Mouse (Mus musculus) G1E (cell line): Measurements from ENCODE around the gene Tmem266. TPM values are rescaled to one million over a fixed set of nuclear protein-coding genes. Genes with fewer than 3 reads are reported as not detected.

ENCODE experiments used
- ATAC-seq: 2 replicates; pipeline ENCODE4 v1.8.0; 2016; ENCODE audit warnings: mild to moderate bottlenecking; ENCODE audit not compliant: insufficient number of reproducible peaks, poor library complexity, low FRiP score, severe bottlenecking; ENCODE audit errors: extremely low read depth
- DNase-seq: peaks from one replicate; pipeline ENCODE4 v3.0.0; 2012; ENCODE audit warnings: low spot score
- H3K27me3 ChIP-seq: 2 replicates; pipeline ENCODE4 v1.6.1; 2012; ENCODE audit warnings: mild to moderate bottlenecking, low read length, inconsistent platforms; ENCODE audit not compliant: insufficient read depth
- H3K36me3 ChIP-seq: replicated peaks from 2 replicates; pipeline ENCODE3; 2012; ENCODE audit warnings: mild to moderate bottlenecking, inconsistent platforms
- H3K4me1 ChIP-seq: 2 replicates; pipeline ENCODE4 v1.6.1; 2012; ENCODE audit warnings: low read depth, low read length, inconsistent platforms, mixed read lengths; ENCODE audit not compliant: insufficient read depth
- H3K4me3 ChIP-seq: 2 replicates; pipeline ENCODE4 v1.5.1; 2012; ENCODE audit warnings: low read depth, mild to moderate bottlenecking, inconsistent platforms, low read length, moderate library complexity, mixed read lengths
- H3K9me3 ChIP-seq: replicated peaks from 2 replicates; pipeline ENCODE4 v1.6.1; 2012; ENCODE audit warnings: inconsistent platforms
- CTCF ChIP-seq: IDR thresholded peaks from 2 replicates; pipeline ENCODE4 v1.5.1; 2012; ENCODE audit warnings: low read depth, low read length, inconsistent platforms, mixed read lengths
- GATA1 ChIP-seq: IDR thresholded peaks from 2 replicates; pipeline ENCODE4 v1.6.1; 2012; ENCODE audit warnings: borderline replicate concordance, low read length, inconsistent platforms, mixed read lengths
- GATA2 ChIP-seq: IDR thresholded peaks from 2 replicates; pipeline ENCODE4 v1.6.1; 2012; ENCODE audit warnings: low read depth, low read length, inconsistent platforms, borderline replicate concordance
- POLR2AphosphoS5 ChIP-seq: IDR thresholded peaks from 2 replicates; pipeline ENCODE4 v1.6.1; 2012; ENCODE audit warnings: low read depth, low read length, inconsistent platforms; ENCODE audit not compliant: insufficient replicate concordance
- TAL1 ChIP-seq: conservative IDR thresholded peaks from 2 replicates; pipeline ENCODE4 v1.6.1; 2012; ENCODE audit warnings: low read depth, low read length, inconsistent platforms, mixed read lengths
- polyA plus RNA-seq: library from polyadenylated mRNA; stranded (reverse); fragments of >175 nt; gene quantifications from 2 replicates; pipeline ENCODE4 v1.2.3, GENCODE M21; 2012
- total RNA-seq, 2 experiments: library from RNA; stranded (forward) in 1 of 2; stranded (reverse) in 1 of 2; fragments of 200-1000 nt in 1 of 2; fragments of >200 nt in 1 of 2; fragmentation: Nextera tagmentation in 1 of 2; gene quantifications; 2 replicates each; pipeline ENCODE4 v1.2.3; 2014 to 2017

Gene Tmem266
- total RNA-seq (2014; fragmentation: Nextera tagmentation) (not detected in 2 replicates), total RNA-seq (2017) (0.05 and 0.12 TPM in 2 replicates), polyA plus RNA-seq (0.02 TPM in 1 of 2 replicates, not detected in the other)

DNA sequence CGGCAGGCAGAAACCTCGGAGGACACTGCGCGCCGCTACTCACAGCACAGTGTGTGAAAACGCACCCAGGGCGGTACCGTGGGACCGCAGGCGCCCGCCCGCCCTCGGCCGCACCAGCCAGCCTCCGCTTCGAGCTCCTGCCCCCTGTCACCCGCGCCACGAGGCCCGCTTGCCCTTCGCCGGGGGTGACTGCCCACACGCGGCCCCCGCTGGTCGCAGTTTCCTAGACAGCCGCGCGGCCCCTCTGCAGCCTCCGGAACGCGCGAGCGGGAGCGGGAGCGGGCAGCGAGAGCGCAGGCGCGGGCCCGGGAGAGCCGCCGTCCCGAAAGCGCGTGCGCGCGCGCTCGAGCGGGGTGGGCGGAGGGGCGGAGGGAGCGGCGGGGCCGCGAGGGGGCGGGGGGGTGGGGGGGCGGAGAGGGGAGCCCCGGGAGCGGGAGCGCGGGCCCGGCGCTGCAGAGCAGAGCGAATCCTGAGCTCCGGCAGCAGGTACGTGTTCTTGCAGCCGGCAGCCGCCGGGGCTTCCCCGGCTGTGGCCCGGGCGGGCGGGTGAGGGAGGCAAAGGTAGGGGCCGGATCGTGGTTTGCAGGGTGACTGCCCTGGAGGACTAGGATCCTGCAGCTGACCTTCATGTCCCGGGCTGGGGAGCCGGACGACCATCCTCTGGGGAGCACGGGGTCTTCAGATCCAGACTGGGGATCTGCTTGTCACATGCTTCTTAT is at the start of gene Tmem266, which contains the start of gene Nrg4:
Tmem266 (plus strand) TSS at position 399 of the 719 bp plus-strand sequence.
Nrg4 (minus strand) TSS at position 330 of the 719 bp plus-strand sequence.
- no peak for ATAC-seq
- Histone ChIP-seq H3K4me1 (peaks cover 7% of the 10 kb centered on the region; the same call in 1 of the 2 replicates), H3K36me3 (no peaks in the 10 kb centered on the region), H3K27me3 (peaks cover 32% of the 10 kb centered on the region), H3K9me3 (no peaks in the 10 kb centered on the region), H3K4me3 (peak within 1 kb of the TSS; percentile 68)
- peak; percentile 28 for DNase-seq
- TF ChIP-seq GATA1 (no peak), CTCF (no peak), GATA2 (no peak), TAL1 (no peak), POLR2AphosphoS5 (no peak)

GRCm38 (mm10) chr9:55277562-55277961 is 49.2 kb upstream of the Tmem266 start:
- H3K4me3 ChIP-seq: no peak overlapping the region
- no peaks in the 10 kb centered on the region for H3K9me3 ChIP-seq
- ATAC-seq (no peak), DNase-seq (no peak)
- peaks cover 11% of the 10 kb centered on the region for H3K27me3 ChIP-seq
- no peaks in the 10 kb centered on the region for H3K4me1 ChIP-seq
- TF ChIP-seq CTCF: no peak
- no peak for TF ChIP-seq POLR2AphosphoS5
- no peak for TF ChIP-seq GATA1
- TF ChIP-seq TAL1: no peak
- TF ChIP-seq GATA2: no peak
- H3K36me3 ChIP-seq: no peaks in the 10 kb centered on the region

DNA sequence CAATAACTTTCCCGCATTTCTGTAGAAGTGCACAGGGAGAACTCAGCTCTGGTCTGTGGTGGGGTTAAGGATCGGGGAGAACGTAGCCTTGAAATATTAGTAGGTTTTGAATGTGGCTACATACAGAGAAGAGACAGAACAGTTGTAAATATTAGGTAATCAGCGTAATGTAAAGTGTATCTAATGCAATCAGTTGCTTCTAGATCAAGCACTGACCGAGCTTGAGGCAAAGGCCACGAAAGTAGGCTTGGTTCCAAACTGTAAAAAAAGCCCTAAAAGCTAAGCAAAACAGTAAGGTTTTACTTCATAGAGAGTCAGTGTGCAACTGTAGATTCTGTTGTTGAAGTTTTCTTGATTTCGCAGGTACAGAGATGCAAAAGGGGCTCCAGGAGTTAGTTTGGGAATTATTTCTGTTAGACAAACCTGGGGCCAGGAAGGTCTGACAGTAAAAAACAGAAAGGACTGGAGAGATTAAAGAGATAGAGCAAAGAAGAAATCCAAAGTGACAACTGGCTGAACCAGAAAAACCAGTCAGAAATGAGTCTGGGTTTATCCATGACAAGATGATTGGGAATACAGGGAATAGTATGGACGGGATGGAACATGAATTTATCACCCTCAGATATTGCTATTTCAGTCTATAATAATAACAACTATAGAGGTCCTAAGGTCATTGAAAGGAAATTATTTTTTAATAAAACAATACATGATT is 47.4 kb upstream of the Tmem266 start:
- Histone ChIP-seq H3K9me3 (no peaks in the 10 kb centered on the region), H3K4me3 (no peak overlapping the region), H3K27me3 (peaks cover 15% of the 10 kb centered on the region), H3K4me1 (peaks cover 6% of the 10 kb centered on the region), H3K36me3 (no peaks in the 10 kb centered on the region)
- no peak for TF ChIP-seq POLR2AphosphoS5
- no peak for TF ChIP-seq TAL1
- TF ChIP-seq GATA1: no peak
- no peak for TF ChIP-seq CTCF
- no peak for TF ChIP-seq GATA2
- DNase-seq: no peak
- no peak for ATAC-seq

DNA sequence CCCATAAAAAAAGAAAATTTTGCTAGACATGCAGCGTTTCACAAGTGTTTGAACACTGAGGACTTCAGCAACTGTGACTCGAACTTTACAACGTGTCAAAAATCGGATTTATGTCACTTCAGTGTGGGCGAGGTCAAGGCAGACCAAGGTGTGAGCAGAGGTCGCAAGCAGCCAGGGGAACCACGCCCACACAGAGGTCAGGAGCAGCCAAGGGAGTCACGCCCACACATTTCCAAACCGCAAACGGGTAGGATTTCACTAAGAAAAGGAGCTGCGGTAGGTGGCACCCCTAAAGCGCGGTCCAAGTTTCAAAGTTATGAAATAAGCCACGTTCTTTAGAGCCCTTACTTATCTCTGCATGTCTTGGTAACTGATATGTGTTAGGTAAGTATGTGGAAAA is 43.2 kb upstream of the Tmem266 start:
- H3K36me3 ChIP-seq: no peaks in the 10 kb centered on the region
- DNase-seq (no peak), ATAC-seq (no peak; the same call in 1 of the 2 replicates)
- H3K4me3 ChIP-seq: peak overlapping the region; percentile 20; the same call in 1 of the 2 replicates
- peaks cover 6% of the 10 kb centered on the region for H3K4me1 ChIP-seq
- no peaks in the 10 kb centered on the region for H3K9me3 ChIP-seq
- H3K27me3 ChIP-seq: peaks cover 9% of the 10 kb centered on the region; the same call in 1 of the 2 replicates
- no peak for TF ChIP-seq GATA1
- no peak for TF ChIP-seq GATA2
- no peak for TF ChIP-seq CTCF
- TF ChIP-seq POLR2AphosphoS5: no peak
- TF ChIP-seq TAL1: no peak

DNA sequence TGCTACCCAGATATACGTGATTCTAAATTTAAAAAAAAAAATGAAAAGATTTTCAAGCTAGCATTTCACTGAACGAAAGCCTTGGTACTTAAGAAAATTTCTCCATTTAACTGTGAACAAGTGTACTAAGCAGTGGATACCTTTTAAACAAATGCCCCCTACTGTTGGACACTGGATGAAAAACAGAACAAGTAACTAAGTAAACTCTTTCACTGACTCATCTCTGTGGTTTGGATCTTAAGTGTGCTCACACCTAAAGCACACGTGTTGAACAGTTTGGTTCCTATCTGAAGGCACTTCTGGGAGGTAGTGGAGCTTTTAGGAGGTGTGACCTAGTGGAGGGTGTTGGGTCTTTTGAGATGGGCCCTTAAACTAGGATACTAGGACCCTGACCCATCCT is 41.5 kb upstream of the Tmem266 start:
- Histone ChIP-seq H3K27me3 (peaks cover 8% of the 10 kb centered on the region; the same call in 1 of the 2 replicates), H3K9me3 (no peaks in the 10 kb centered on the region), H3K4me3 (no peak overlapping the region), H3K36me3 (no peaks in the 10 kb centered on the region), H3K4me1 (peaks cover 6% of the 10 kb centered on the region)
- no peak for DNase-seq
- ATAC-seq: no peak
- TF ChIP-seq GATA1 (no peak), GATA2 (no peak), TAL1 (no peak), CTCF (no peak), POLR2AphosphoS5 (no peak)

DNA sequence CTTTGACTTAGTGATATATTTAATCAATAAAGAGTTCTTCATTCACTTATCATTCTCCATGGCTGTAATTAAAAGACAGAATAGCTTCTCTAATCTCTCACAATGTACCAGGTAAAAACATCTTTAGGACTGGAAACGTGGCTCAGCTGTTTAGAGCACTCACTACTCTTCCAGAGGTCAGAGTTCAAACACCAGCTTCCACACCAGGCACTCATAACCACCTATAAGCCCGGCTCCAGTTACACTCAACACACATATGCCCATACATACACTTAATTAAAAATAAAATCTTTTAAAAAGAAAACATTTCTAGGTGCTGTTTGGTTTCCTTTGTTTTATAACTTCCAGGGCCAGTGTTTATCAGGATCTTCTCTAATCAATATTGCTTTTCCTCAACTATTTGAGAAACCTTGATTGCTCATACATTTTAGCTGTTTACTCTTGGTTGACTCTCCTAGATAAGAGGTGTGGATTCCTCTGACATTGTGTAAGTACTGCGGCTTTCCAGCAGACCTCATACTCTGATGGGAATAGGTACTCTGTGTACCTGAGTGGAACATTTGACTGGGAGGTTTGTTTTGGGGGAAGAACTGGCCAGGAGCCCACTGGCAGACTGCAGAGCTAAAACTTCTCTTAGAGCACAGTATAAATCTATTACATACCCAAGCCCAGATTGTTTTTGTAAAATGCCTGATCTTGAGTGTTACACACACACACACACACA is 37.1 kb upstream of the Tmem266 start:
- DNase-seq (no peak), ATAC-seq (no peak)
- Histone ChIP-seq H3K4me3 (no peak overlapping the region), H3K4me1 (no peaks in the 10 kb centered on the region), H3K27me3 (no peaks in the 10 kb centered on the region), H3K9me3 (no peaks in the 10 kb centered on the region), H3K36me3 (no peaks in the 10 kb centered on the region)
- TF ChIP-seq TAL1 (no peak), CTCF (no peak), GATA2 (no peak), POLR2AphosphoS5 (no peak), GATA1 (no peak)
